Mouse (Mus musculus) heart, adult 9 months (tissue): Measurements from ENCODE around the gene Vwa8.
A peak's percentile ranks its signal among the peaks of the same experiment; 100 is the strongest.
"Not testable (repeated sequence)": the region's sequence is repeated elsewhere in the genome, so short reads cannot be mapped to it uniquely, and the experiment has no call there.

Experiments used
- DNase-seq, 2 experiments: peaks; one replicate each; pipeline ENCODE4 v3.0.0; 2022; ENCODE audit warnings: low spot score in 2 of 2

The Vwa8 gene

GRCm38 (mm10) chr14:78885915-78886534, 37.2 kb downstream of the Vwa8 start:
- no peak for DNase-seq

DNA sequence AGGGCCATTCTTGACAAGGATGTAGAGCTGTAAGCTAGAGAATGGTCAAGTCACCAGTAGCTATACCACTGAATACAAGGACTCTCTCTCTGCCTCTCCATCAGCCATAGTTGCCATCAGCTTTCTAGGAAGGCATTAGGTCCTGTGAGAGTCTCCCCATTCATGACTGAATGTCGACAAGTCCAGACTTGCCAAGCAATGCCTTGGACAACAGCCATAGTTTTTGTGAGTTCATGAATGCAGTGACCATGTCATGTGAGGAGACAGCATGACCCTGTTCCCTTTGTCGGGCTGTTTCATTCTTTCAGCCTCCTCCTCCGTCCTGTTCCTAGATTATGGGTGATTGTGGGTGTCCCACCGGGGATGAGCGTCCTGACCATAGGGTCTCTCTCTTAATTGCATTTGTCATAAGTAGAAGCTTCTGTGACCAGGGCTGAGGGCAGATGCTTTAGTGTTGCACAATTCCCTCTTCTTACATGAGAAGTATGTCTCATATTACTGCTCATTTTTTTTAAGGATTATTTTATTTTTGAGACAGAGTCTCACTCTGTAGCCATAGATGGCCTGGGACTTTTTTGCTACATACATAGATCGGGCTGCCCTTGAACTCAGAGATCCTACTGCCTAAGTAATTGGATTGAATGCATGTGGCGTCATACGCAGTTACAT, 37.8 kb downstream of the Vwa8 start:
- DNase-seq: peak; percentile 24 to 43

DNA sequence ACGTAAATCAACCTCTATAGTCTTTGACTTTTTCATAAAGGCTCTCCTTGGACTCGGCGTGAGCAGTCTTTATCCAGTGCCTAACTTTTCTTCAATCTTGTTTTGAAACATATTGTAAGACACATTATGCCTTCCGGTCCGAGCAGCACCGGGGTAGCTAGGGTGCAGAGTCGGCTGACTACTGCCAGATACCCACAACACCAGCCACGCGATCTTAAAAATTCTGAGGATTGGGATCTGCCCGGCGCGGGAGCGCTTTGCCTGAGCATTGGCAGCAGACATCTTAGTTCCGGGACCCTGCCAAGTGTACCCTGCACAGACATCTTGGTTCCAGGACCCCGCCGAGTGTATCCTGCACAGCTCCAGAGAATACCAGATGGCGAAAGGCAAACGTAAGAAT, 38.6 kb downstream of the Vwa8 start:
- not testable (repeated sequence) for DNase-seq

GRCm38 (mm10) chr14:78895496-78895895, 46.6 kb downstream of the Vwa8 start:
- no peak for DNase-seq

DNA sequence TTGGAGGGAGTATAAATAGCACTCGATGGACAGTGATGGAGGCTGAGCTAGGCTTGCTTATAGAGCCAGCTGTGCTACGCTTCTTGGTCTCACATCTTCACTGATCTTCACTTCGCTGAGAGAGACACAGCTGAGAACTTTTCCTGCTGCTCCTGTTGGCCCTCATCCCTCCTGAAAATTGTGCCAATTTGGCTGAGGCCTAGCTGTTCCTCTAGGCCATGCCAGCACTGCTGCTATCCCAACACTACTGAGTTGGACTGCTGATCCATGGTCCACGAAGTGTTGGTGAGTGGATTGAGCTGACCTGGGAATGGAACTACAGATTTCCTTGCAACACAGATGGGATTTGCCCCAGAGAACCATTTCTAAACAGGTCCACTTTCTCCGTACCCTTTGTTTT, 47.4 kb downstream of the Vwa8 start:
- peak; percentile 28 to 49 for DNase-seq

GRCm38 (mm10) chr14:78900770-78901169, 51.9 kb downstream of the Vwa8 start:
- DNase-seq: peak; percentile 39 to 40

GRCm38 (mm10) chr14:78908205-78908863, 59.5 kb downstream of the Vwa8 start:
- DNase-seq: no peak

DNA sequence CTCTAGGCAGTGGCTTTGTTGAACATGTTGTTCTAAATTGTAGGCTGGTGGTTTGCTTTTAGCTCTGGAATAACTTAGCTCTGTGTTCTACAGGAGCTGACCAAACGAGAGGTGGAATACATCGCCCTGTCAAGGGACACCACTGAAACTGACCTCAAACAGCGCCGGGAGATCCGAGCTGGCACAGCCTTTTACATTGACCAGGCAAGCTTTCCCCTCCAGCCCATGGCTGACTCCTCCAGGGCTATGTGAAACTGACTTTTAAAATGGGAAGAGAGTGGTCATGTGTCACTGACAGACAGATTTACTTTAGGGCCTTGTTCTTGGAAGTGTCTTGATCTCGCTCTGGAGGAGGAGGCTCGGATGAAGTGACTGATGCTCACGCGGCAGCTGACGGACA, 63.2 kb downstream of the Vwa8 start:
- DNase-seq: no peak

- no peak for DNase-seq
These were observed 65.3 kb downstream of the Vwa8 start for GRCm38 (mm10) chr14:78914180-78914579.

DNA sequence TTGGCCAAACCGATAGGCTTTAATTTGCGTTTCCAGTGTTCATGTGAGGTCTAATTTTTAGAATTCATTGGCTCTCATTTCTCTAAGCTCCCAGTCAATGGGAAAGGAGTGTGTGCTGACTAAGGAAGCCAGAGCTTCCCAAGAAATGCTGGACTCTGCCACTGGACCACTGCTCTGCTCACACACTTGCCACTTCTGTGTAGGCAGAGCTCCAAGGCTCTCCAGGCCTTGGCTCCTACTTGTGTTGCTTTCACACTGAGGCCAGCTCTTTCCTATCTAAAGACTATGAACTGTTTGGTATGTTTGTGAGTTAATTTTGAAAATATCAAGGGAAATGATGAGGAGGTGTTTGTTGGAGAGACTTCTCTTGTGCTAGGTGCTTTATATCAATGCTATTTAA, 67.8 kb downstream of the Vwa8 start:
- no peak for DNase-seq

DNA sequence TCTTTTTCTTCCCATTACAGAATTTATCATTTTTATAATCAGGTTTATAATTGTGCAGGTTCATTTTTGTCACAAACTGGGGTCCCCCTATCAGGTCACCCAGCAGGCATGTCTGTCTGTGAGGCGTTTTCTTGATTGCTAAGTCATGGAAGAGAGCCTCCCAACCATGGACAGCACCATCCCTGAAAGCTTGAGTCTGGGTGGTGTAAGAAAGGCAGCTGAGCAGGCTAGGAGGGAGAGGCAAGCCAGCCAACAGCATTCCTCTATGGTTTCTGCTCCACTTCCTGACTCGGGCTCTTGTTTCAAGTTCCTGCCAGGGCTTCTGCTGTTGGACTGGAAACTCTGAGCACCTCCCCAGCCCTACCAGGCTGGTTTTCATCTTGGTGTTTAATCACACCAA, 72.4 kb downstream of the Vwa8 start:
- no peak for DNase-seq

DNA sequence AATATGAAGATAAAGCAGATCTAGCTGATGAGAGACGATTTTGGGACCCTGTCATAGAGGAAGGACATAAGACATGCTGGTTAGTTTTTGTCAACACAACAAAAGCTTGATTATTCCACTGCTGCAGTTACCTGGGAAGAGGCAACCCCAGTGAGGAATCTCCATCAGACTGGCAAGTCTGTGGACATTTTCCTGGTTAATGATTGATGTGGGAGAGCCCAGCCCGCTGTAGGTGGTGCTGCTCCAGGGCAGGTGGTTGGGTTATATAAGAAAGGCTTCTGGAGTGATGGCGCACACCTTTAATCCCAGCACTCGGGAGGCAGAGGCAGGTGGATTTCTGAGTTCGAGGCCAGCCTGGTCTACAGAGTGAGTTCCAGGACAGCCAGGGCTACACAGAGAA, 74.8 kb downstream of the Vwa8 start:
- no peak for DNase-seq

DNA sequence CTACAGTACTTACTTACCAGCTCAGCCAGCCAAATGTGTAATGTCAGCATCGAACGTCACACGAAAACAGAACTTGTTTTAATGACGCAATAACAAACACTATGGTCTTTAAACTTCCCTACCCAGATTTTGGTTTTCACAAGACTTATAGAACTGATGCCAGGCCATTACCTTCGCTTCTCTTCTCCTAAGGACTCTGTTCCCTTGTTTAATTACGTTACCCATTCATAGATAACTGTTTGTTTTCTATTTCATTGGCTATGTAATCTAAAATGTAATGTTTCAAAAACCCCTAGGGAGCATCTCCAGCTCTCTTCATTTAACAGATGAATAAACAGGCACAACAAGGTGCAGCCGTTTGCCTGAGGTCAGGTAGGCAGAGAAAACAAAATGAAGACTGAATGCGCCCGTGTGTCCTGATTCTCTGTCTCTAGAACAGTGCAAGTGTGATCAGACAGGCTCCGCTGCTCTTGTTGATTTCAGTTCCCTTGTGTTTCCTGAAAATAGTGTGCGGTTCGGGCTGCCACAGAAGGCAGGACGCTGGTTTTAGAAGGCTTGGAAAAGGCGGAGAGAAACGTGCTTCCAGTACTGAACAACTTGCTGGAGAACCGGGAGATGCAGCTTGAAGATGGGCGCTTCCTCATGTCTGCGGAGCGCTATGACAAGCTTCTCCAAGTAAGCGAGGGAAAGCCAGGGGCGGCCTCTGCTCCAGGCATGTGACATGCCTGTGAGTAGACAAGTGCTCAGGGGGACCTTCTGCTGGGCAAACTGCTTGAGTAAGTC, 76.1 kb downstream of the Vwa8 start:
- DNase-seq: no peak

DNA sequence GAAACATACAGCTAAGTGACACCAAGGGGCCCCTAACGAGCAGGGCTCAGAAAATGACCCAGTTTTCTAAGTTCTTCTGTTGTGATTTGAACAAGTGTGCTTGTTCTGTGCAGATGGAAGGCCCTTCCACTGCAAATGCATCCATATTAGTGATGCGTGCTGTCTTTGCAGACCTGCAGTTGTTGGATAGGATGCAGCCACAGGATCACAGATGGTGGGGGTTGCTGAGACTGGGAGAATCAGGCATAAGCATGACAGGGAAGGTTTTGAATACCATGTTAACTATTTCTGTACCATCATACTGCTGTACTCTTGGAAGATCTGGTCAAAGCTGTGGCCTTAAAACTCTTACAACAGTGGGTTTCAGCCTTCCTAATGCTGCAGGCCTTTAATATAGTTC, 83.2 kb downstream of the Vwa8 start:
- DNase-seq: no peak

DNA sequence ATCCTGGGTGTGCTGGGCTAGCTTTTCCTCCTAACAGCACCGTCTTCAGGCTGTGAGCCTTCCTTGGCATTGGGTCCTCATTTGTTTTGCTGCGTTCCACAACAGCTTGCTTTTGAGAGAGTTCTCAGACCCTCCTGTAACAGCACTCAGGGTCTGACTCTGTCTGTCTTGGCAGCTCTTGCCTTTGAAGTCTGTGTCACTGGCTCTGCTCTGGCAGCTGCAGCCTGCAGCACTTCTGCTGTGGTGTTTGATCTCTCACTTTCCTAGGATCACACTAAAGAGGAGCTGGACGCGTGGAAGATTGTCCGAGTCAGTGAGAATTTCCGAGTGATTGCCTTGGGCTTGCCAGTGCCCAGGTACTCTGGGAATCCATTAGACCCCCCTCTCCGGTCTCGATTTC, 84.5 kb downstream of the Vwa8 start:
- no peak for DNase-seq

DNA sequence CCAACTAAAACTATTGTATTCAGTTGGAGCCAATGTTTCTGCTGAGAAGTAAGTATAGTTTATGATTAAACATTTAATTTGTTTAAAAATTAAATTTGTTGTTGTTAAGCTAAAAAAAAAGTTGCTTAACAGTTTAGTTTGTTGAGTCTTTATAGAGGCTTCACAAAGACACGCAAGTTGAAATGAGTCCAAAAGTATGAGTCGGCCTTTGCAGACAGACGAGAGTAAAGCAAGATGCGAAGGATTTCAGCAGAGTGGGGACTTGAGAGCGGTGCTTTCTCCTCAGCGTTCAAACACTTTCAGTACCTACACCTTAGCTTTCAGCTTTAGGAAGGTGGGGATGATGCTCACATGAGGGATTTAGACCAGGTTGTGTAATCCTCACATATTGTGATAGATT, 85.7 kb downstream of the Vwa8 start:
- DNase-seq: no peak

DNA sequence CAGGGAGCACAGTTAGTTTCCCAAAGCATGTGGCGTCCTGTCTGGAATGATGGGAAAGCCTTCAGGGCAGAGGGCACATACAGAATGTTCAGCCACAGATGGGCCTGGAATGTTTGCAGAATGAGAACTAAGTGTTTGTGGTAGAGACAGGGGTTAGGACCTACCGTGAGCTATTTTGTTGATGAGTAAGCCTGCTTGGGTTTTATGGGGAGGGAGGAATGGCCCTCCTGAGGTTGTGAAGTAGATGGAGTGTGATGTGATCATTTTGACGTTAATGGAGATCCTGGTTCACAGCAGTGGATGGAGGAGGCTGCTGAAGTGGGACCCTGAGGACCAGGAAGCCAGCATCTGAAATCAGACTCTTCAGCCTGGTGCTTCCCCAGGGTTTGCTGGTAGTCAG, 86.9 kb downstream of the Vwa8 start:
- no peak for DNase-seq

DNA sequence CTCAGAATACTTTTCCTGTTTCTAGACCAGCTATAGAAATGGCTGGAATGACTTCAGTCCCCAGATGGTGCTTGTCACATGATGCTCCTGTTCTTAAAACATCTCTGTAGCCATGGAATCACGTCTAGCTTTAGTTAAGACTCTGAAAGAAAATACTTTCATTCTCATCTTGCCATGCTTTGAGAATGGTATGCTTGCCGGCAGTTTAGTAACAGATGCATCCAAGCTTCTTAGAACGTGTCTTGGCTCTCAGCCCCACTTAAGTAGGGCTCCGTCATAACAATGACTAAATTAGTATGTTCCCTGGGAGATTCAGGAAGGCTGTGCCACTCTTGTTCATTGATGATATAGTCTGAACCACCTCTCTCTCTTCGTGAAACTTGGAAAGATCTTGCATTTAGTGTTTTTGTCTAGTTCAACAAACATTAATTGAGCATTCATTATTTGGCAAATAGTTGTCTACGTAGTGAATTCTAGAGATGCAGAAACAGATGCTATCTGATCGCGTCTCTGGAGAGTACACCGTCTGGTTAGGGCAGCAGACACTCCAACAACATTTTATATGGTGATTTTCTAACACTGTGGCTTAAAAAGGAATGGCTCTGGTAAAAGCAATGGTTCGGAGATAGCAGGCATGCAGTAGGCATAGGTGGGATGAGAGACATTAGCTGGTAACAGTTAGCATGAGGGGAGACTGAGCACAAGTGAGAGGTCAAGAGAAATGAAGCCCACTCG, 93.1 kb downstream of the Vwa8 start:
- no peak for DNase-seq

DNA sequence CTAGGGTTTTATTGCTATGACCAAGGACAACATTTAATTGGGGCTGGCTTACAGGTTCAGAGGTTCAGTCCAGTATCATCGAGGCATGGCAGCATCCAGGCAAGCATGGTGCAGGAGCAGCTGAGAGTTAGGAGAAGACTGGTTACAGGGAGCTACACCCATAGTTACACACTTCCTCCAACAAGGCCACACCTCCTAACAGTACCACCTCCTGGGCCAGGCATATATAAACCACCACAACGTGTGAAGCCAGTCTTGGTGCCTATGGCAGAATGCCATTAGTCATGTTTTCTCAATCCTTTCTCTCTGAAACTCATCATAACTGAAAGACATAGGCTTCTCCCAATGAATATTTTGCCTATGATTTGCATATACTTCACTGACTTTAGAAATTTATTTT, 106.9 kb downstream of the Vwa8 start:
- no peak for DNase-seq

- DNase-seq: no peak
These were observed 121.8 kb downstream of the Vwa8 start for GRCm38 (mm10) chr14:78970621-78971020.

- DNase-seq: no peak
These were observed 123.6 kb downstream of the Vwa8 start for GRCm38 (mm10) chr14:78972424-78972823.

- no peak for DNase-seq
These were observed 134.3 kb downstream of the Vwa8 start for GRCm38 (mm10) chr14:78983104-78983503.
